Mouse (Mus musculus) spleen, adult 12 weeks (tissue): ENCODE measurements around the gene Olfr1324.
"Not testable (repeated sequence)": the region's sequence is repeated elsewhere in the genome, so short reads cannot be mapped to it uniquely, and the experiment has no call there.

ENCODE experiments used
- DNase-seq: peaks from one replicate; pipeline ENCODE4 v3.0.0; 2022; ENCODE audit warnings: low spot score

Gene Olfr1324

GRCm38 (mm10) chrX:50428398-50428797 lies at the start of gene Olfr1324:
Olfr1324 (minus strand) TSS chrX:50428498.
- DNase-seq, result no peak

GRCm38 (mm10) chrX:50470341-50470740 lies 42.0 kb upstream of the Olfr1324 start:
- not testable (repeated sequence) for DNase-seq

GRCm38 (mm10) chrX:50456136-50456535 lies 27.8 kb upstream of the Olfr1324 start:
- DNase-seq, result no peak

- DNase-seq, result no peak
These were observed 15.1 kb upstream of the Olfr1324 start for GRCm38 (mm10) chrX:50443352-50443751.

DNA sequence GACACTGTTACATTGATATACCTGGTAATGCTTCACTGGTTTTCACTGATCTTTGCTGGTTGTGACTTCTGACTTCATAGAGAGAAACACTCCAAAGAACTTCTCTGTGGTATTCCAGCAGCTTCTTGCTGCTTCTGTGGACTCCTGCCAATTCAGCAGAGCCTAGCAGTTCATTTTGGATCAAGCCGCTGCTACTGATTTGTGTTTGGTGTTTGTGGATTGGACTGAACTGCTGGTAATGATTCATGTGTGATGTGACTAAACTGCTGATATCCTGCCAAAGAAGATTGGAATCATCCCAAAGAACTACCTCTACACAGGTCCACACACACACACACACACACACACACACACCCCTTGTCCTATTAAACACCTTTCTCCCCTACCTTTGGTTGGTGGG lies 14.4 kb upstream of the Olfr1324 start:
- no peak for DNase-seq

- no peak for DNase-seq
These were observed 4.2 kb upstream of the Olfr1324 start for GRCm38 (mm10) chrX:50432499-50432898.

DNA sequence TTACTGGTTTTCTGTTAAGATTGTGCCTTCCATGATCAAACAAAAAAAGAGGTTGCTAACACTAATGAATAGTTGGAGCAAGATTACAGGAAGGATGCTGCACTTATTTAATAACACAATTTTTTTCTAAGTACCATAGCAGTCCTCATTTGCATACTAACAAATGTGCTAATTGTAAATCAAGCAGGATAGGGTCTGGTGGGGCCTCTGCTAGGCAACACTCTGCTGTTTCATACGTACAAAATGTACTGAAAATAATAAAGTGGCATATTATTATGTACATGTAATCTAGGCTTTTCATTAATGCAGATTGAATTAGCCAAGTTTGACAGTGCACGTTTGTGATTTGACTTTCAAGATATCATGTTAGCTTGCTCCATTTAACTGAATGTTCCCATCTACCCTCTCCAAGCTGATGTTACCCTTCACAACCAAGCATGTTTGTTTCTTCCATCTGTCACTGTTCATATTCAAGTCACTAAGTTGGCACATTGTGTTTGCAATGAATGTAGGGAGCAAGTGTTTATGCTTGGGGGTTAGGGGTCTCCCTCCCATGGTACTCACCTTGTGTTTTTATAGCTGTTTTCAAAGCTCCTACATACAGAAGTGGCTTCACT lies 478 bp downstream of the Olfr1324 start:
- no peak for DNase-seq

DNA sequence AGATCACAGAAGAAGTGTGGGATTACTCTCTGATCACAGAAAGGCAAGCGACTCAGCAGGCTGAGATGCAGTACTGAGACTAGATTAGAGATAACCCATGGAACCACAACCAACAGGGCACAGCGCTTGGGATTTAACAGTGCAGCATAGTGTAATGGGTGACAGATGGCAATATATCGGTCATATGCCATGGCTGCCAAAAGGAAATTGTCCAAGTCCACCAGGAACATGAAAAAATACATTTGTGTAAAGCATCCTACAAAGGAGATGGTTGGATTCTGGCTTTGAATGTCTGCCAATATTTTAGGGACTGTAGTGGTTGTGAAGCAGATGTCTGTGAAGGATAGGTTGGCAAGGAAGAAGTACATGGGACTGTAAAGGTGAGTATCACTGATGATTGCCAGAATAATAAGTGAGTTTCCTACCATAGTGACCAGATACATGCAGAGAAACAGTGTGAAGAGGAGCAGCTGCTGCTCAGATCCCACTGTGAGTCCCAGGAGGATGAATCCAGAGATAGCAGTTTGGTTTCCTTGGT lies 2.3 kb downstream of the Olfr1324 start:
- DNase-seq, result no peak

DNA sequence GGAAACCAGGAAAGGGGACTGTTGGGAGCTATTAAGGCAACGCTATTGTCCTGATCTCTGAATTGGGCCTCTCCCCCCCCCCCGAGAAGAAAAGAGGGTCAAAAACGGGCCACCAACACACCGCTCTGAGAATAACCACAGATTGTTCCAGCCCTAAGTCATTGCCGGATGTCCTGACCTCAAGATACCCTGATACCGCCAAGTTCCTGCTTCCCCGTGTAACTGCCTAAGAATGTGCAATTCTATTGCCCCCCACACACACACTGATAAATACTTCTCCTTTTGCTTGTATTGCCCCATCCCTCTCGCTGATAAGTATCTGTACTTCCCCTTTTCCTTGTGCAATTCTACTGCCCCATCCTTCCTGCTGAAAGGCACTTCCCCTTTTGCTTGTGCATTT lies 17.9 kb downstream of the Olfr1324 start:
- DNase-seq, result not testable (repeated sequence)

DNA sequence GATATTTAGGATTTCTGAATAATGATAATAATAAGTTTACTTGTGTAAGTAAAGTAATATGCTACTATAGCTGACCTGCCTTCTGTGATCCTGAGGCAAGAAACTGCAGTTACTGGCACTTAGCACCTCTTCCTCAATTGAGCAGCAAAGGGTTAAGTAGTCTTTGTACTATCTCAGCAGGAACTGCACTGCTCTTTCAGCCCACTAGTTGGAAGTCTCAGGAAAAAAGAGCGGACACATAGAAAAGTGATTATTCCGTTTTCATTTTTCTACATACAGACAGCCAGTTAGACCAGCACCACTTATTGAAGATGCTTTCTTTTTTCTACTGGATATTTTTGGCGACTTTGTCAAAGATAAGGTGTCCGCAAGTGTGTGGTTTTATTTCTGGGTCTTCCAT lies 37.7 kb downstream of the Olfr1324 start:
- not testable (repeated sequence) for DNase-seq

DNA sequence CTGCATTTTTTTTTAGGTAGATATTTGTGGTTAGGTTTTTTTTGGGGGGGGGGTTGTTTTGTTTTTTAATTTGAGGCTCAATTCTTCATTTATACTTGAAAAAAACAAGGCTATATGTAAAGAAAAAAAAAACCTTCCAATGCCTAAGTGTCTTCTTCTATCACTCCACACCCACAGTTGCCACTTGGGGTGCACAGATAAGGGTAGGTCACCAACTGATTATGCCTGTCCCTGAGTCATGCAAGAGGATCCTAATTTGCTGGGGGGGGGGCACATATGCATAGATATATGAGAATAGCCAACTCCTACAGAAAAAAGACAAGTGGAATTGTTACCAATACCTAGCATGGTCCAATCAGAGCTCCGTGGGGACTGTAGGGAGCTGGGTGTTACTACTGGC lies 53.3 kb downstream of the Olfr1324 start:
- no peak for DNase-seq
